Mouse (Mus musculus) B cell, adult (primary cell): Measurements from ENCODE around the gene Dtymk. TPM values are rescaled to one million over a fixed set of nuclear protein-coding genes. Genes with fewer than 3 reads are reported as not detected.

ENCODE experiments used
- total RNA-seq: library from RNA; stranded (reverse); gene quantifications from 4 replicates; pipeline ENCODE4 v1.2.4, GENCODE M21; 2023; ENCODE audit not compliant: inconsistent age

Dtymk gene
- total RNA-seq: 58.6 to 70.9 TPM (median 63.4 TPM) in 4 replicates

DNA sequence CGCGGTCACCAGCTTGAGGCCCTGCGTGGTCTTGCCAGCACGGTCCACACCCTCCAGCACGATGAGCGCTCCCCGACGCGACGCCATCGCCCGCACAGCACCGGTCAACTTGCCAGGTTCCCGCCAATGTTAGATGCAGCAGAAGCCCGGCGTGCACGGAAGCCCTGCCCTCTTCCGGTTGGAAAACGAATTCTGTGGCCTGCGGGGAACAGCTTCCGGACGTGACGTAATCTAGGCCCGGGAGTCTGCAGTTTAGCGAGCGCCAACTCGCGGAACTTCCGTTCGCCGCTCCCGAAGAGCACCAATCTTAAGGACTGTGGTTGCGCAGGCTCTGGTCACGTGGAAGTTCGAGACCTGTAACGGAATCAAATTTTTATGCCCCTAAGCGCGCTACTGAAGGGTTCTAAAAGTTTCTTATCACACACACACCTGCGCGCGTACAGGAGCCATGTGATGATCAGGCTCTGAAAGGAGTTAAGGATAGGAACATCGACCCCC, at the start of gene Dtymk:
TSS of gene Dtymk (minus strand) at position 194 of the 498 bp plus-strand sequence.

DNA sequence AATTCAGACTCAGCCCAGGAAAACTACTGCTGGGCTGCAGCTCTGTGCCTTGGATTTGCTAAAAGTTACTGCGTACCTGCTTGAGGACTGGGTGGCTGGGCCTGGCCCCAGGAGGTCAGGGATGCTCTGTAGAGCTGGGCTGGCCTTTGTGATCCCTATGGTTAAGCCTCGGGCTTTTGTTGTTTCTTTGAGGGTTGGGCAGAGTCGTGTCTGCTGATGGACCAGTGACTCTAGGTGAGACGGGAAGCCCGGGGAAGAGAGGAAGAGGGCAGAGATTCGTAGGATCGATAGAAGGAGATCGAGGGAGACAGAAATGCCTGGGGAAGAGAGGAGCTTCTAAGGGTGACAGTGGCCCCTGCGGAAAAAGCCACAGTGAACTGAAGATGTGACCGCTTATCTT, 22.9 kb upstream of the Dtymk start, which contains the start of gene D2hgdh:
TSS of gene D2hgdh (plus strand) at position 301 of the 400 bp plus-strand sequence.

DNA sequence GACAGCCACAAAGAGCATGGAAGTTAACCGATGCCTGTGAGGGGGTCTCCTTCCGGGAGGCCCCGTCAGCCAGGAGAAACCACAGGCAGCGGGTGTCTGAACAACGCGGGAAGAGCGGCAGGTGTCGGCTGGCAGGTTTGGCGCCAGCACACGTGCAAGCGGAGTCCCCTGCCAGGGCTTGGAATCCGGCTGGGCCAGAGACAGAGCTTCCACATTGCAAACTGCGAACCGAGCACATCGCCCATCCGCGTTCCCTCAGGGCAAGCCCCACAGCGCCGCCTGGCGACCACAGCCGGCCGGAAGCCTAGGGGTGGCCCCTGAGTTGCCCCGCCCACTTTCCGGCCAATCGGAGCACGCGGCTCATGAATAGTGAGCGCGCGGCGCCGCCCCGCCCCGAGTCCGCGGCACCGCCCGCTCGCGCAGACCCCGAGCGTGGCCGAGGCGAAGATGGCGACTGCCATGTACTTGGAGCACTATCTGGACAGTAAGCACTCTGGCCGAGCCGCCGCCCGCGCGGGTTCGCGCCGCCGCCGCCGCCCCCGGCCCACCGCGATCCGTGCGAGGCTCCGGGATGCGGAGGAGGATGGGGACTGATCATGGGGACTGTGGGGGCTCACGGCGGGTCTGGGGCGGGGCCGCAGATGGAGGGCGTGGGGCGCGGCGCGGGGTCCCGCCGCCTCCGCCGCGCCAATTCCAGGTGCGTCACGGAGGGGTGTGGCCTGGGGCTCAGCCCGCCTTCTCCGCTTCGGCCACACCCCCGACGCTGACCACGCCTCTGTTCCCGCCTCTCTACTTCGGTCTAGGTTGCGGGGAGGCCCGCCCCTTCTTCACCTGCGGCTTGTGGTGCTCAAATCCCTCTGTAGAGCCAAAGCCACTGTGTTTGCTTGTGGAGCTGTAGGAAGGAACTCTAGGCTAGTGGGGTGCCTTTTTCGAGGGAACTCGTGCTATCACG, 2.1 kb upstream of the Dtymk start, which contains the start of gene Ing5:
TSS of gene Ing5 (plus strand) at position 410 of the 952 bp plus-strand sequence.

DNA sequence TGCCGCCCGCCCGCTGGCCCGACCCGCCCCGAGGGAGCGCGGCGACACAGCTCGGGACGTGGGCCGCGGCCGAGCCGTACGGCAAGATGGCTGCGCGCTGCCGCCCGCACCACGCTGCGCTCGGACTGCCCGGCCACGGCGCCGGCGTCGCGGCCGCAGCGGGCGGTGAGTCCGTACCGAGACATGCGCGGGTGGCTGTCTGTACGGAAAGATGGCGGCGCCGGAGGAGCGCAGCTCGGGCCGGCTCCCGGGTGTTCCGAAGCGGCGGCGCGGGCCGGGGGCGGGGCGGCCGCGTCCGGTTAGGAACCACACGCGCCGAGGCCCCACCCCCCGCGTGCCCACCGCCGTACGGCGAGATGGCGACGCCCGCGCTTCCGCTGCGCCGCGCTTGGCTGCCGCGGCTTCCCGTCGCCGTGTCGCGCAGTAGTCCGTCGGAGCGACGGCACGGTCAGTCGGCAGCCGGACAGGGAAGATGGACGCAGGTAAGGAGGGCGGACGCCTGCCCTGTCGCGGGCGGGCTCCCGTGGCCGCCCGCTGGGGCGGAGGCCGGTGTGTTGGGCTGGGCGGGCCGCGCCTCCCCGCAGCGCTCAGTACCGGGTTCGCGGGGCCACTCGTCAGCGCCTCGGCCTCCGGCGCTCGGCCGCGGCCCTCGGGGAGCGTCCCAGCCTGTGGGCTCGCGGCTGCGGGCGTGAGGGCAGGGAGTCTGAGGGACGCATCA, 47.0 kb downstream of the Dtymk start, which contains the start of gene Thap4:
TSS of gene Thap4 (minus strand) at position 292 of the 718 bp plus-strand sequence.

DNA sequence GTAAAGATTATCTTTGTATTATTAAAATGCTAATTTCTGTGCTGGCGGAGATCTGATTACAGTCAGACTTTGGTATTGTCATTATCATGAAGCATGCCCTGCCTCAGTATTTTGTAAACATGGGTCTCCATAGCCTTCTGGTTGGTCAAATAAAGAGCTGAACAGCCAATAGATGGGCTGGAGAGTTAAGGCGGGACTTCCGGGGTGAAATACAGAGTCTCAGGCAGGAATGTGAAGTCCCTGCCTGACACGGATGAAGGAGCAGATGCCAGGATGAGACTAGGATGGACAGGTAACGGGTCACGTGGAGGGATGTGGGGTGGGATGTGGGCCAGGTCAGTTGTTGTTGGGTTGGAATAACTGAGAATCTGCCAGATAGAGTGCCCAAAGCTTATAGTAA, 50.4 kb downstream of the Dtymk start, which contains the start of gene Atg4b:
TSS of gene Atg4b (plus strand) at position 211 of the 400 bp plus-strand sequence.

Other genes starting within 250 kb of the Dtymk start
- gene Stk25, start 143.3 kb downstream of the Dtymk start, total RNA-seq: 97.2 to 110 TPM (median 107 TPM) in 4 replicates
- not detected in 4 replicates for gene Bok, start 116.3 kb downstream of the Dtymk start, total RNA-seq
- 89.7 to 110 TPM (median 95.8 TPM) in 4 replicates for gene Atg4b, start 50.4 kb downstream of the Dtymk start, total RNA-seq
- gene Thap4, start 47.1 kb downstream of the Dtymk start, total RNA-seq: 18.9 to 23.6 TPM (median 21.0 TPM) in 4 replicates
- 36.8 to 41.5 TPM (median 38.3 TPM) in 4 replicates for gene Ing5, start 2.0 kb upstream of the Dtymk start, total RNA-seq
- gene D2hgdh, start 23.0 kb upstream of the Dtymk start, total RNA-seq: 37.4 to 48.8 TPM (median 40.8 TPM) in 4 replicates
- 0.24 to 2.1 TPM in 2 of 4 replicates, not detected in the others for gene Gal3st2, start 59.4 kb upstream of the Dtymk start, total RNA-seq
- 0.67 to 1.6 TPM (median 0.99 TPM) in 3 of 4 replicates, not detected in the other for gene Gal3st2b, start 116.4 kb upstream of the Dtymk start, total RNA-seq
- 0.06 to 0.24 TPM (median 0.10 TPM) in 3 of 4 replicates, not detected in the other for gene Gal3st2c, start 188.6 kb upstream of the Dtymk start, total RNA-seq
- not detected in 4 replicates for gene Neu4, start 218.5 kb upstream of the Dtymk start, total RNA-seq